Mouse (Mus musculus): ENCODE results near the gene Lrrc8a. TPM values are rescaled to one million over a fixed set of nuclear protein-coding genes. Genes with fewer than 3 reads are reported as not detected.

Lrrc8a gene
- total RNA-seq, 4 experiments from 2014 or later = 13.2 to 20.1 (median 15.3) TPM

GRCm38 (mm10) chr2:30261064-30261736 lies 23.7 kb downstream of the Lrrc8a start:
- DNase-seq (ENCODE audit: low spot score in 2 of 2) = no peak

DNA sequence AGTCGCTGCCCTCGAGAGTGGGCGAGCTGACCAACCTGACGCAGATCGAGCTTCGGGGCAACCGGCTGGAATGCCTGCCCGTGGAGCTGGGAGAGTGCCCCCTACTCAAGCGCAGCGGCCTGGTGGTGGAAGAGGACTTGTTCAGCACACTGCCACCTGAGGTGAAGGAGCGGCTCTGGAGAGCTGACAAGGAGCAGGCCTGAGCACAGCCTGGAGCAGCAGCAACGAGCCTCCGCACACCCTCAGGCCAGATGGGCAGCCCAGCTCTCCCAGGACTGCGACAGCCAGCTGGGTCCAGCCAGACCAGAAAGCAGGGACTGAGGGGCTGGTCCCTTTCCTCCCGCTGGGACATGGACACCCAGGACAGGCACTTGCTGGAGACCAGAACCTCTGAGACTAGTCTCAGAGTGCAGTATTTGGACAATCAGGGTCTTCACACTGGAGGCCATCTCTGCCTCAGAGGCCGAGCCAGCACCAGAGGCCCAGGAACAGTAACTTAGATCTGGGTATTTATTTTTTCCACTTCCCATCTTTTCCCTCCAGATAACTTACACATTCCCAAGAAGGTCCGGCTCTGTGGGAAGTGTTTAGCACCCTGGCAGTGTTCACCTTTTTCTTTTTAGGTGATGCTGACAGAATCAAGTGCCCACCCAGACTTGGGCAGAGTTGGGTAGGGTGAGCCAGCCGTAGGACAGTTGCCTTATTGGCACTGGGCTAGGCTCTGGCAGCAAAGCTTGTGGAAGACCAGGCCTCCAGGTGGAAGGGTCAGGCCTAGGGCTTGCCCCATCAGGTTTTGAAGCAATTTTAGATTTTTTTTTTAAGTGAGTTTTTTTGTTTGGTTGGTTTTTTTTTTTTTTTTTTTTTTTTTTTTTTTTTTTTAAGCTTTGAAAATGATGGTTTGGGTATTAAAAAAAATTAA lies 24.7 kb downstream of the Lrrc8a start:
- no peak for DNase-seq (ENCODE audit: low spot score in 2 of 2)

- no peak for DNase-seq (ENCODE audit: low spot score in 2 of 2)
Observed at GRCm38 (mm10) chr2:30262840-30263441, 25.4 kb downstream of the Lrrc8a start.

GRCm38 (mm10) chr2:30263811-30264210 lies 26.3 kb downstream of the Lrrc8a start:
- DNase-seq (ENCODE audit: low spot score in 2 of 2) = no peak

- DNase-seq (ENCODE audit: low spot score in 2 of 2) = no peak
Observed at GRCm38 (mm10) chr2:30264671-30265519, 27.4 kb downstream of the Lrrc8a start.

GRCm38 (mm10) chr2:30265767-30266253 lies 28.3 kb downstream of the Lrrc8a start, which contains the start of gene Phyhd1:
TSS of gene Phyhd1 (plus strand) at chr2:30266203.
- peak; percentile 62 to 73 for DNase-seq (ENCODE audit: low spot score in 2 of 2)

GRCm38 (mm10) chr2:30266392-30266941 lies 29.0 kb downstream of the Lrrc8a start:
- DNase-seq (ENCODE audit: low spot score in 2 of 2) = peak; percentile 55 to 62

GRCm38 (mm10) chr2:30267466-30267865 lies 30.0 kb downstream of the Lrrc8a start:
- DNase-seq (ENCODE audit: low spot score in 2 of 2) = no peak

DNA sequence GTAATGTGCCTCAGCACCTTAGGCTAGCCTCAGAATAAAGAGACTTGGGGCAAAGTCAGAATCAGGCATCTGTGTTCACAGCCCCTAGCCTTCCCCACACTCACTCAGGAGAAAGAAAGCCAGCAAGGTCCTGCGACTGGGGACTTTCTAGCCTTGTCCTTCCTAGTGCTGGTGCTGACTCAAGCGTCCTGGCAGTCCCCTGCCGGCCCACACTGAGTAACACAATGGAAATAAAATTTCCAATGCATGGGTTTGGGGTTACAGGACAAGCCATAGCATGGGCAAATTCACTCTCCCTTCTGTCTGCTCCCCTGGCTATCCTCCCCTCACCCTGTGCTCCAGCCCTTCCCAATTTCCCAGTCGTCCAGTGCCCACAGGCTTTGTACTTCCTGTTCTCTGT lies 30.9 kb downstream of the Lrrc8a start:
- DNase-seq (ENCODE audit: low spot score in 2 of 2) = no peak

DNA sequence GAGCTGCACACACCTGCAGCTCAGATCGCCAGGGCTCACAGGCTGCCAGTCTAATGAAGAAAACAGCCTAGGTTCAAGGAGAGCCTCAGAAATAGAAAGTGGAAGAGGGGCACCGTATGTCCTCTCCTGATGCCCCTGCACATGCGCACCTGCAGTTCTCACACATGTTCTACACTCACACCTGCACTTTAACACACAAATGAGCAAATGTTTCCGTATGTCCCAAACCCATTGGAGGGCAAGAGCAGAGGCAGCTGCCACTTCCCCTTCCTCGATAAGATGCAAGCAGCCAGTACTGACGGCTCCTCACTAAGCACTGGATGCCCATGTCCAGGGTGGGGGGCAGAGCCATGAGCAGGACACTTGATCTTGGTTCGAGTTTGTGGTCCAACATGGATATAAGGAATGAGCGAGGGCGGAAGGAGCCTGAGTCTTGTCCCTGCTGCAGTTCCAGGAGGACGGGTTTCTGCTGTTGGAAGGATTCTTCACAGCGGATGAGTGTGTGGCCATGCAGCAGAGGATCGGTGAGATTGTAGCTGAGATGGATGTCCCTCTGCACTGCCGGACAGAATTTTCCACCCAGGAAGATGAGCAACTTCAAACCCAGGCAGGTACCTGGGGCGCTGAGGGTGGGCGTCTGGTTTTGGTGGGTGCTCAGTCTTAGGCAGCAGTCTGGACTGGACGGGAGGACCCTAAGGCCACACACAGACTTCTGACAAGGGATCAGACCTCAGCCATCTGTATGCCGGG lies 31.9 kb downstream of the Lrrc8a start:
- DNase-seq (ENCODE audit: low spot score in 2 of 2) = no peak

DNA sequence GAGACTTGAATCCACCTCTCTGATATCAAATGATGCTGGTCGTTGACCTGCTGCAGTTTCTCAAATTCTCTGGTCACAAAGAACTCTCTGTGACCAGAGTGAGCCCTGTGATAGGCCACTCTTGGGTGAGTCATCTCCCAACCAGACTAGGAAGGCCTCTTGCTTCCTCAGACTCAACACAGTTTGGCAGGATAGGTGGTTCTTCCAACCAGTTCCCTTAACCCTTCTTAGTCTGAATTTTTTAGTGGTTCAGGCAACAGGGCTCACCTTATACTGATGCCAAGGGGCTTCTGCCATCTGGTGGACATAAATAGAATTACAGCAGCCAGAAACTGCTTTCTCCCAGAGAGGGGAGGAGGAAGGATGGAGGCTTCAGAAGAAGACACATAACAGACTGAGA lies 32.6 kb downstream of the Lrrc8a start:
- DNase-seq (ENCODE audit: low spot score in 2 of 2) = peak; percentile 46 to 49

GRCm38 (mm10) chr2:30280743-30281142 lies 43.2 kb downstream of the Lrrc8a start, which contains the start of gene Gm28038:
TSS of gene Gm28038 (plus strand) at chr2:30281043.
- DNase-seq (ENCODE audit: low spot score in 2 of 2) = no peak

DNA sequence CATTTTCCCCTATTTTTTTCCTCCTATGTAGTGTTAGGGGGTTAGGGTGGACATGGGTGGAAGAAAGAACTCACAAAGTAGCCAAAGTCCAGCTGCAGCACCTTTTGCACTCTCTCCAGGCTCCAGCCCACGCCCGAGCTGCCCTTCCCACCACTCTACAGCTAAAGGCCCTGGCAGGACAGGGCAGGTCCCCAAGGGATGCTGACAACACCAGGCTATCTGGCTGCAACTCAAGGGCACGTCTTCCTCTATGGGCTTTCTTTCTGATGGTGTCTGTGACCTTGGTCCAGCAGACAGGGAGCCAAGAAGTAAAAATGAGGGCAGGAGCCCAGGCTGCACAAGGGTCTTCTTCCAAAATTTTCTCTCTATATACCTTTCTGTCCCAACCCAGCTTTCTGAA lies 44.1 kb downstream of the Lrrc8a start:
- no peak for DNase-seq (ENCODE audit: low spot score in 2 of 2)

GRCm38 (mm10) chr2:30283193-30283592 lies 45.7 kb downstream of the Lrrc8a start:
- no peak for DNase-seq (ENCODE audit: low spot score in 2 of 2)

- no peak for DNase-seq (ENCODE audit: low spot score in 2 of 2)
Observed at GRCm38 (mm10) chr2:30285004-30285403, 47.5 kb downstream of the Lrrc8a start.

DNA sequence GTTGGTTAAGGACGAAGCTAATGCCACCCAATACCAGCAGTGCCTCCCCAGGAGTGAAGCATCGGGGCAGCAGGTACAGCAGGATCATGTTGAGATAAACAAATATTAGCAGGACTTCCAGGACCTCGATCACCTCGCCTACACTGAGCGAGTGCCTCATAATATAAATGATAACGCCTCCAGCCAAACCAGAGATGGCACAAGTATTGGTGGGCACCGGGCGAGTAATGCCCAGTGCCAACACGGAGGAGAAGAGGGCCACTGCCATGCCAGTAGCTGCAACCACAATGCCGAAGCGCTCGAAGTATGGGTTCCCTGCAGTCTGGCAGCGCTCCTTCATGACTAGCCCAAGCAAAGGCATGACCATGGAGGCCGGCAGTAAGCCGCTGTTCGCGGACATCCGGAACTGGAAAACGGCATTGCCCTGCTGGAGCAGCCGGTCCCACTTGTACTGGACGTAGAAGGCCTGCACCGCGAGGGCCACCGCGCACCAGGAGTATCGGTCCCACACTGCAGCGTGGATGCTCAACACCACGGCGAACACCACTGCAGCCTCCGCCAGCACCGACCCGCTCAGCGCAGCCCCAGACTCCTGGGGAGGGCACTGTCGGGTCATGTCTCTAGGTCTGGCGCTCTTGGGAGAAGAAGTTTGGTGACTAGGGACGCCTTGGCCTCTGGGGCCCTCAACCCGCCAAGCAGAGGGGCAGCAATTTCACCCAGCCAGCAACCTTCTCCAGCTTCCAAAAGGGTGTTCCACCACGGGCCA lies 48.1 kb downstream of the Lrrc8a start:
- DNase-seq (ENCODE audit: low spot score in 2 of 2) = no peak

GRCm38 (mm10) chr2:30286192-30287026 lies 48.9 kb downstream of the Lrrc8a start, which contains the start of the genes Dolk and Nup188:
TSS of gene Dolk (minus strand) at chr2:30286334.
TSS of gene Nup188 (plus strand) at chr2:30286397.
- DNase-seq (ENCODE audit: low spot score in 2 of 2) = peak; percentile 92 to 94

- no peak for DNase-seq (ENCODE audit: low spot score in 2 of 2)
Observed at GRCm38 (mm10) chr2:30287027-30287373, 49.5 kb downstream of the Lrrc8a start.
